Mouse (Mus musculus) forebrain, embryonic 16.5 days (tissue): ENCODE data around the gene Hoxa10. TPM values are rescaled to one million over a fixed set of nuclear protein-coding genes. Genes with fewer than 3 reads are reported as not detected.

ENCODE experiments used
- ATAC-seq: fragments of 200-750 bp; cut with Nextera tagmentation; 2 replicates; pipeline ENCODE4 v1.8.0; 2017; ENCODE audit warnings: mild to moderate bottlenecking, moderate library complexity
- H3K27ac ChIP-seq: fragments of 300-500 bp; sonication (generic); 2 replicates; pipeline ENCODE4 v1.5.1; 2014; ENCODE audit warnings: low read length, control low read depth
- H3K27me3 ChIP-seq: fragments of 300-500 bp; sonication (generic); replicated peaks from 2 replicates; pipeline ENCODE4 v1.6.1; 2014; ENCODE audit warnings: low read length; ENCODE audit not compliant: control insufficient read depth, insufficient read depth
- H3K36me3 ChIP-seq: fragments of 300-500 bp; sonication (generic); 2 replicates; pipeline ENCODE4 v1.6.1; 2014; ENCODE audit not compliant: control insufficient read depth, insufficient read depth
- H3K4me1 ChIP-seq: fragments of 300-500 bp; sonication (generic); replicated peaks from 2 replicates; pipeline ENCODE4 v1.6.1; 2014; ENCODE audit warnings: low read length; ENCODE audit not compliant: control insufficient read depth, insufficient read depth
- H3K4me2 ChIP-seq: fragments of 300-500 bp; sonication (generic); 2 replicates; pipeline ENCODE4 v1.6.1; 2014; ENCODE audit warnings: mild to moderate bottlenecking, low read length, control low read depth
- H3K4me3 ChIP-seq: fragments of 300-500 bp; sonication (generic); replicated peaks from 2 replicates; pipeline ENCODE4 v1.5.1; 2014; ENCODE audit warnings: mild to moderate bottlenecking, low read length, control low read depth
- H3K9ac ChIP-seq: fragments of 300-500 bp; sonication (generic); replicated peaks from 2 replicates; pipeline ENCODE4 v1.6.1; 2014; ENCODE audit warnings: low read depth, low read length, control low read depth
- H3K9me3 ChIP-seq: fragments of 300-500 bp; sonication (generic); 2 replicates; pipeline ENCODE4 v1.6.1; 2016; ENCODE audit warnings: low read length; ENCODE audit not compliant: control insufficient read depth
- WGBS: fragments of 180-500 bp; shearing (Covaris S2); extraction: QIAGEN DNeasy Blood & Tissue Kit; methylation state at CpG from one replicate; pipeline ENCODE4 v1.1.7; 2014; 5-methylcytosine and 5-hydroxymethylcytosine counted together
- polyA plus RNA-seq: library from polyadenylated mRNA; unstranded; fragments of >200 nt; fragmentation: Nextera tagmentation; extraction: Ambion mirVana; gene quantifications from 2 replicates; pipeline ENCODE4 v1.2.1, GENCODE M21; 2015

Gene Hoxa10
- polyA plus RNA-seq, 1 experiment from 2014 or later, result not detected

- no peak for ATAC-seq
- no peak overlapping the region for H3K27ac ChIP-seq
- H3K36me3 ChIP-seq, result no peaks in the 10 kb centered on the region
- H3K9ac ChIP-seq, result no peak overlapping the region
- H3K4me1 ChIP-seq, result no peaks in the 10 kb centered on the region
- no peak overlapping the region for H3K4me3 ChIP-seq
- 2% methylated on average over 11 of the region's 11 CpGs for WGBS
- H3K9me3 ChIP-seq, result no peaks in the 10 kb centered on the region
- no peak overlapping the region for H3K4me2 ChIP-seq
- peaks cover 90% of the 10 kb centered on the region for H3K27me3 ChIP-seq
Measured at GRCm38 (mm10) chr6:52227470-52228222, 13.0 kb downstream of the Hoxa10 start.

GRCm38 (mm10) chr6:52226569-52227257, 13.9 kb downstream of the Hoxa10 start:
- Histone ChIP-seq H3K4me3 (no peak overlapping the region), H3K27ac (no peak overlapping the region), H3K4me2 (no peak overlapping the region), H3K36me3 (no peaks in the 10 kb centered on the region), H3K9ac (no peak overlapping the region), H3K4me1 (0 out of 2 replicates have a peak, but pooled peaks cover 4% of the 10 kb centered on the region), H3K9me3 (no peaks in the 10 kb centered on the region), H3K27me3 (peaks cover 90% of the 10 kb centered on the region)
- ATAC-seq, result no peak
- WGBS, result 4% methylated on average over 26 of the region's 26 CpGs

- H3K4me2 ChIP-seq, result no peak overlapping the region
- H3K4me1 ChIP-seq, result peaks cover 9% of the 10 kb centered on the region
- H3K27ac ChIP-seq, result no peak overlapping the region
- peaks cover 93% of the 10 kb centered on the region for H3K27me3 ChIP-seq
- no peak for ATAC-seq
- no peak overlapping the region for H3K9ac ChIP-seq
- 2% methylated on average over 69 of the region's 69 CpGs for WGBS
- H3K36me3 ChIP-seq, result no peaks in the 10 kb centered on the region
- H3K4me3 ChIP-seq, result no peak overlapping the region
- H3K9me3 ChIP-seq, result no peaks in the 10 kb centered on the region
Measured at GRCm38 (mm10) chr6:52225612-52226568, 14.8 kb downstream of the Hoxa10 start.

- no peak overlapping the region for H3K4me3 ChIP-seq
- 1% methylated on average over 36 of the region's 36 CpGs for WGBS
- H3K9me3 ChIP-seq, result no peaks in the 10 kb centered on the region
- H3K4me1 ChIP-seq, result peaks cover 9% of the 10 kb centered on the region
- no peak overlapping the region for H3K27ac ChIP-seq
- H3K4me2 ChIP-seq, result no peak overlapping the region
- no peaks in the 10 kb centered on the region for H3K36me3 ChIP-seq
- no peak for ATAC-seq
- H3K9ac ChIP-seq, result no peak overlapping the region
- H3K27me3 ChIP-seq, result peaks cover 94% of the 10 kb centered on the region
Measured at GRCm38 (mm10) chr6:52224895-52225611, 15.6 kb downstream of the Hoxa10 start.

- under 1% methylated on average over 24 of the region's 24 CpGs for WGBS
- no peaks in the 10 kb centered on the region for H3K36me3 ChIP-seq
- H3K9me3 ChIP-seq, result no peaks in the 10 kb centered on the region
- no peak overlapping the region for H3K4me3 ChIP-seq
- ATAC-seq, result no peak
- H3K27me3 ChIP-seq, result peaks cover 95% of the 10 kb centered on the region
- peaks cover 9% of the 10 kb centered on the region for H3K4me1 ChIP-seq
- H3K9ac ChIP-seq, result no peak overlapping the region
- H3K4me2 ChIP-seq, result no peak overlapping the region
- no peak overlapping the region for H3K27ac ChIP-seq
Measured at GRCm38 (mm10) chr6:52223939-52224760, 16.5 kb downstream of the Hoxa10 start.

- WGBS, result 14% methylated on average over 13 of the region's 13 CpGs
- H3K4me1 ChIP-seq, result peaks cover 9% of the 10 kb centered on the region
Measured at GRCm38 (mm10) chr6:52222729-52223128, 17.9 kb downstream of the Hoxa10 start.

GRCm38 (mm10) chr6:52221993-52222685, 18.5 kb downstream of the Hoxa10 start:
- H3K27me3 ChIP-seq, result peaks cover 95% of the 10 kb centered on the region
- WGBS, result 6% methylated on average over 21 of the region's 21 CpGs
- no peak overlapping the region for H3K27ac ChIP-seq
- no peaks in the 10 kb centered on the region for H3K9me3 ChIP-seq
- no peaks in the 10 kb centered on the region for H3K36me3 ChIP-seq
- peak overlapping the region; percentile 51 for H3K4me3 ChIP-seq
- H3K4me1 ChIP-seq, result peaks cover 13% of the 10 kb centered on the region
- peak; percentile 24; the same call in 1 of the 2 replicates for ATAC-seq
- no peak overlapping the region for H3K9ac ChIP-seq
- H3K4me2 ChIP-seq, result peak overlapping the region; percentile 95

More at GRCm38 (mm10) chr6:52222729-52223128, 17.9 kb downstream of the Hoxa10 start:
- Histone ChIP-seq H3K9ac (no peak overlapping the region), H3K36me3 (no peaks in the 10 kb centered on the region), H3K4me3 (no peak overlapping the region), H3K27ac (no peak overlapping the region), H3K4me2 (no peak overlapping the region), H3K9me3 (no peaks in the 10 kb centered on the region), H3K27me3 (peaks cover 95% of the 10 kb centered on the region)
- no peak for ATAC-seq
